Mouse (Mus musculus): ENCODE results near the gene Stoml1.

Gene Stoml1

DNA sequence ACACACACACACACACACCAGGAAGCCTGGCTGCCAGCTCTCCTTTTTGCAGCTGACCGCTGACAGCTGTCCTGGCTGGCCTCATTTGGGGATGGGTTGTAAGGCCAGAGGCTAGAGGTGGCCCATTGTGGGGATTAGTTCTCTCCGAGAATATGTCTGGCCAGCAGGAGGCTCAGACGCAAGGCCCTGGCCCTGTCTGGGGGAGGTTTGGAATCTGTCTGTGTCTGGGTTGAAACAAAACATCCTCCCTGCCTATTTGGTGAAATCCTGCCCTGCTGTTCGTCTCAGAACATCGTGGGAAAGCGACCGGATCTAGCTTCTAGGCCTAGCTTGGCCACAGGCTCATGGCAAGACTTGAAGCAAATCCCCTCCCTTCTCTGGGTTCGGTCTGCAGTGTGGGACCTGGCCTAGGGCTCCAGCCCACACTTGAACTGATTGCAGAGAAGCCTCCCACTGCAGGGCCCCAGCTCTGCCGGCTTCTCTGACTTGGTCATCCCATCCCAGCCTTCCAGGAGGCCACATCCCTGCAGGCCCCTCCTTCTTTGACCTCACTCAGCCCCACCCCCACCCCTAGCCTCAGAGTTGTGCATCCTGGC lies 42.9 kb downstream of the Stoml1 start:
- POLR2A ChIA-PET = interaction anchor here in 3 of 4 experiments (0.6 to 4.3 kb wide), 17 partner anchors 8 to 1307 kb away, joined by 3 to 46 read pairs (median 5); partner anchors contain the start of genes Loxl1 (in 1 of the 3) and Pml (in 1 of the 3)
- CTCF ChIA-PET = interaction anchor here (0.6 to 3.0 kb wide), 17 partner anchors 12 to 525 kb away, joined by 3 to 12 read pairs (median 4); no protein-coding TSS in a partner anchor

DNA sequence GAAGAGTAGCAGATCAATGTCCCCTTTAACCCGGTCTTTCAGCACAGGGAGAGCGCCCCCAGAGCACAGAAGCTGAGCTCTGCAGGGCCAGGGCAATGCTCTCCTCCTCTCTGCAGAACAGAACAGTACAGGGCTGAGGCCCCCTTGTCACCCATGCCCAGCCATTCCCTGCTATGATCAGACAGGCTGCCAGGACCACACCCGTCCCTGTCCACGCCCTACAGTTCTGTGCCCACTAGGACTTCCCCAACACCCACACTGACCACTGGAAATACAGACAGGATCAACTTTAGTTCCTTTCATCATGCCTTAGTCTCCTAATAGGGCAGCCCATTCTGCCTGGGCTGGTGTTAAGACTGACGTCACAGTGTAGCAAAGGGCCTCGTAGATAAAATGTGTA lies 44.1 kb downstream of the Stoml1 start:
- ChIA-PET CTCF (interaction anchor here in 3 of 4 experiments (0.7 to 3.0 kb wide), 7 partner anchors 8 to 77 kb away, joined by 3 to 8 read pairs (median 5); partner anchors contain the start of gene Pml (in 1 of the 3)), POLR2A (interaction anchor here in 3 of 4 experiments (0.5 to 4.3 kb wide), 12 partner anchors 10 to 161 kb away, joined by 3 to 46 read pairs (median 4); no protein-coding TSS in a partner anchor)

DNA sequence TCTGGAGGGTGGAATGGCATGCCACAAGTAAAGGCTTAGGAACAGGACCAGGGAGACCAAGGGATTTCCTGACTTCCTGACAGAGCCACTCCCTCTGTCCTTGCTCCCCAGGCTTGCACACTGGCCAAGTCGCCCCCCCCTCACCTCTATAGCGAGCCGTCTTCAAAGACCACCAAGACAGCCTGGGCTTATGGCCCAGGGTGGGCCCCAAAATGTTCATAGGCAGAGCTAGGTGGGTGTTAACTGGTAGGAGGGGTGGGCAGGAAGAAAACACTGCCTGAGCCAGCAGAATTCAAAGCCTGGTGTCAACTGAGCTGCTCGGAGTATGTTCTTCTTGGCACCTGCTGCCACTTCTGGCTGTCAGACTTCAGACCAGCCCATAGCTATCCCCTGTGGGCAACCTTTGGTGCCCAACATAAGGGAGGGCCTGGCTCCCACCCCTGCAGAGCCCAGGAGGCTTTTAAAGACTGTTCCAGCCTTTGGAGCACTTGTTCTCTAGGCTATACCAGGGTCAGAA lies 45.1 kb downstream of the Stoml1 start:
- ChIA-PET CTCF (no interaction called here), POLR2A (interaction anchor here in 2 of 4 experiments (0.6 to 4.3 kb wide), 3 partner anchors 12 to 520 kb away, joined by 3 to 33 read pairs (median 4); no protein-coding TSS in a partner anchor)

DNA sequence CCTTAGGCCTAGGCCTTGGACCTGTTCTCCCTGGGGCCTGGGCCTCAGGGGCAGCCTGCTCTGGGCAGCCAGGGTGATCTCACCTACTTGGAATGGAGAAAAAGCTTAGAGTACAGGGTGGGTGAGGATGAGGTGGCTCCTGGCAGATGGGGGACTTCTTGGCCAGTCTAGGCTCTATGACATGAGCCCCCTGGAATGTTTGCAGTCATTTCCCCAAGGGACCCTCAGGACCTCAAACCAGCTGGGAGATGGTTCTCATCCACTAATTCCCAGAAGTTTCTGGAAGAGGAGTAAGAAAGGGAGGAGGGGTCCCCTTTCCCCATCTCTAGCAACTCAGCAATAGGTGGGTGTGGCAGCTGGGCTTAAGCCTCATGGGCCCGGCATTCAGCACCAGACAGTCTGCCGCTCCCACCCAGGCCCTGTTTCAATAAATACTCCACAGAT lies 46.4 kb downstream of the Stoml1 start:
- ChIA-PET POLR2A (interaction anchor here in 1 of 4 experiments (0.6 to 1.7 kb wide), 4 partner anchors 19 to 86 kb away, joined by 3 to 5 read pairs (median 3); no protein-coding TSS in a partner anchor), CTCF (interaction anchor here in 1 of 4 experiments (0.6 to 1.0 kb wide), 2 partner anchors 18 to 59 kb away, joined by 3 to 6 read pairs; no protein-coding TSS in a partner anchor)

DNA sequence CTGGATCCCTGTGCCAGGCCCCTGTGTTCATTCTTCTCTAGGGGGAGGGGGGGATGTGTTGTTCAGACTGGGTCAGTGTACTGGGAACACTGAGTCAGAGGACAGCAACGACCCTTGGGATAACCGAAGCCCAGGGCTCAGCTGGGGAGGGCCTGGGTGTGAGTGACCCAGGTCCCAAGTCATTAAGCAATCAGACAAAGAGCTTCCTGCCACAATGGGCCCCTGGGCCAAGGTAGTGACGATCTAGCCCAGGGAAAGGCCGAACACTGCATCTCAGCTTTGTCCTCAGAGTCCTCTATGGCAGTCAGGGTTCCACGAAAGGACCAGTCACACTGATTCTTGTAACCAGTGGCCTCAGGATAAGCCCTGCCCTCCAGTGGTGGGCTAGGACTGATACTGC lies 50.2 kb downstream of the Stoml1 start:
- ChIA-PET CTCF (interaction anchor here in 1 of 4 experiments (1.6 kb wide), 1 partner anchor 265 kb away, joined by 3 read pairs; no protein-coding TSS in a partner anchor), POLR2A (interaction anchor here in 2 of 4 experiments (0.6 to 1.9 kb wide), 6 partner anchors 9 to 155 kb away, joined by 3 to 6 read pairs (median 3); partner anchors contain the start of gene Loxl1 (in 1 of the 2))

DNA sequence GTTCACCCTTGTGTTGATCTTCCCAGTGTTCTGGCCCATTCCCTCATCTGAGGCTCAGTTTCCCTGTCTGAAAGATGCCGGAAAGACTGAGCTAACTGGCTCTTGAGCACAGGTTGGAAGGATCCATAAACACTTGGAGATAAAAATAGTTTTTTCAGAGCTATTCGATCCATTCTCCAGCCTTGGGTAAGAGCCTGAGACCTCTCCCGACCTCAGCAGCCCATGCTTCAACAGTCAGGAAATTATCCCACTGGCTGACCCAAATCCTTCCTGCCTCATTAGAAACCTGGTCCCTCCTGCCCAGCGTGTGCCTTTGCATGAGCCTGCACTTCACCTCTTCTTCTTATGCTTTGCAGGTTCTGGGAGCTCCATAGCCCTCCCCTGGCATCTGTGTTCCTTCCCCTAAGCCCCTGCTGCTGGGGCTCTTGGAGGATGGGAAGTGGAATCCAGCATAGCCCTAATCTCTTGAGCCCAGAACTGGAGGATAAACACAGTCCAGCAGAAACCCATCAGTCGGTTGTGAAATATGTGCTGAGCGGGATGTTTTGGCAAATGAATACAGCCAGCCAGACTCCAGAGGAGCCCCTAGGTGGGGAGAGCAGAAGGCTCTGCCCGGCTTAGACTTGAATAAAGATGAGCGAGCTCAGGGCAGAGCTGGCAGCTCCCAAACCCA lies 50.8 kb downstream of the Stoml1 start:
- CTCF ChIA-PET = interaction anchor here in 3 of 4 experiments (0.5 to 1.6 kb wide), 3 partner anchors 266 to 795 kb away, joined by 3 read pairs; no protein-coding TSS in a partner anchor
- POLR2A ChIA-PET = interaction anchor here in 2 of 4 experiments (0.6 to 2.1 kb wide), 11 partner anchors 8 to 278 kb away, joined by 3 to 6 read pairs (median 4); partner anchors contain the start of genes Loxl1 (in 2 of the 2), Nptn (in 1 of the 2) and Stoml1 (in 1 of the 2)

DNA sequence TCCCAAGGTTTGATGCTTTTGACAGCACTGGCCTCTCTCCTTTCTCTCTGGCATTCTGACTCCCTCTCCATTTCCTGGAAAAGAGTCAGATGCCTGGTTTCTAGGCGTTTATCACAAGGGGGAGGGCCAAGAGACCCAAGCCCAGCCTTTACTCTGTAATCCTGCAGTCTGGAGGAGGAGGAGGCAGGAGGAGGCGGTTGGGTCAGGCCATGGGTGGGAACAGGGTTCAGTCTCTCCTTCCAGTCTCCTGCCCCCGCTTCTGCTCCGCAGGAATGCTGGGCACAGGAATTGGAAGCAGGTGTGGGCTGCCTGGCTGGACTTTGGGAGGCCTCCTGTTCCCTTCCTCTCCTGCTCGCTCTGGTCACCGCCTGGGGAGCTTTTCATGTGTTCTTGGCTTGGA lies 52.7 kb downstream of the Stoml1 start:
- POLR2A ChIA-PET = interaction anchor here in 2 of 4 experiments (1.0 to 2.1 kb wide), 4 partner anchors 26 to 150 kb away, joined by 3 to 5 read pairs (median 4); no protein-coding TSS in a partner anchor

DNA sequence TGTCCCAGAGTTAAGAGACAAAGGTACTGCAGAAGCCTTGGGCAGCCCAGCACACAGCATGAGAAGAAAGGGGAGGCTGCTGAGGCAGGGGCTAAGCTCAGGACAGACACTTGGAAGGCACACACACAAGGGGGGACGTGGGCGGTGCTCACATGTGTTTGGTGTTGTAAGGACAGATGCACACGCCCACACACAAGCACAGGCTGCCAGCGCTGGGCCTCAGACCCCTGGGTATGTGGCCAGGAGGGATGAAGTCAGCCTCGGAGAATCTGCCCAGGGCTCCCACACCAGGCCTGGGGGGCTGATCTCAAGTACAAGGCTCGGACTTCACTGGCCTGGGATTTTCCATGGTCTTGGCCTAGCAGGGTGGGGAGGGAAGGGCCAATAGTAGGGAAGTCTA lies 55.4 kb downstream of the Stoml1 start:
- ChIA-PET CTCF (no interaction called here), POLR2A (interaction anchor here in 1 of 4 experiments (0.7 to 1.5 kb wide), 2 partner anchors 27 to 29 kb away, joined by 3 read pairs; no protein-coding TSS in a partner anchor)

More for the DNA sequence above, 52.7 kb downstream of the Stoml1 start:
- CTCF ChIA-PET = interaction anchor here in 1 of 4 experiments (0.6 kb wide), 2 partner anchors 202 to 224 kb away, joined by 4 to 5 read pairs; no protein-coding TSS in a partner anchor

DNA sequence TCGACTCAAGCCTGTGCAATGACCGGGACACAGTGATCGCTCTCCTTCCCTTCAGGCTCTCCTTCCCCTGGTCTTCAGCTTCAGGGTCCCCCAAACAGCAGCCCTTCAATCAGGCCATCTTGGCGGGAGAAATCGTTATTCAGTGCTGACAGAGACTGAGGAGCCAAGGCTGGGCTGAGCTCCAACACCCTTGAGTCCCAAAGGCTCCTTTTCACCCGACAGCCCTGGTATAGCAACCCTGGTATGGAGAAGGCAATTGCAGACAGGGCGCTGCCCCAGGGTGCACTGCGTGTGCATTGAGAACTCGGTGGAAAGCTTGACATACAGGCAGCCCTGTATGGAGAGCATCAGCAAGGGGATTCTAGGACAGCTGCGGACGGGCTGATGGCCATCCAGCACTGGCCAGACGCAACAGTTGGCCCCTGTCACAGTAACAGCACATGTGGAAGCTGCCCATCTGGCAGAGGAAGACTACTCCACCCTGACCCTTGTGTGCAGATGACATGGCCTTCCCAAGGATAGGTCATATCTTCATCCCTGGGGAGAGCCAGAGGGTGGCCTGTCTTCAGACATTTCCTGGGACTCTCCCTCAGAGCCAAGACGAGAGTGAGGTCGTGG lies 57.2 kb downstream of the Stoml1 start:
- ChIA-PET POLR2A (interaction anchor here in 3 of 4 experiments (0.6 to 2.4 kb wide), 13 partner anchors 11 to 647 kb away, joined by 3 to 9 read pairs (median 3); partner anchors contain the start of gene Stoml1 (in 1 of the 3)), CTCF (interaction anchor here in 1 of 4 experiments (0.6 kb wide), 1 partner anchor 51 kb away, joined by 3 read pairs; no protein-coding TSS in a partner anchor)

DNA sequence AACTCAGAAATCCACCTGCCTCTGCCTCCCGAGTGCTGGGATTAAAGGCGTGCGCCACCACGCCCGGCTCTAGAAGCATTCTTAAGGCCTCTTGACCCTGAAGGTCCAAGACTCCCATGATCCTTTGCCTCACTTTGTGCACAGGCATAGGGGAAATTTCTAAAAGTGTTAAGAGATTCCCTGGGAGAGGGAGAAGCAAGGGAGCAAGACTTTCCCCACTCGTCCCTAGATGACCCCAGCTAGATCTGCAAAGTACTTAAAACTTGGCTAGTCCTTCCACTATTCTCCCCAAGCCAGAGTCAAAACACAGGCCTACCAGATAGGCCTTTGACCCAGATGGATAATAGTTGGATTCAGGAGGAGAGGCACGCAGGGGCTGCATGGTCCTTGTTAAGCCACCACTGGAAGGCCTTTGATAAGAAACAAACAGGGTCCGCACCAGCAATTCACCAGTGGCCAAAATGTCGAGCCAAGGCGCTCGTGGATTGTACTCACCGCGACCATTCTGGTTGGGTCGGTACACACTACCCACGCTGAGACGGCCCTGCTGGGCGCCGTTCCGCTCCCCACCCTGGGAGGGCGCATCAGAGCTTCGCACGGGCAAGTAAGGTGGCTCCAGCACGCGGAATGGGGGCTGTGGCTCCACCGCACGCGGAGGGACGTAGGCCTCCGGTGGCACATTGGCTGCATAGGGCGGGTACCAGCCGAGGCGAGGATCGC lies 58.4 kb downstream of the Stoml1 start:
- CTCF ChIA-PET = interaction anchor here in 3 of 4 experiments (0.5 to 1.0 kb wide), 7 partner anchors 15 to 1220 kb away, joined by 3 to 7 read pairs (median 3); partner anchors contain the start of gene Tbc1d21 (in 1 of the 3)
- POLR2A ChIA-PET = interaction anchor here in 3 of 4 experiments (0.8 to 2.4 kb wide), 9 partner anchors 8 to 300 kb away, joined by 3 to 9 read pairs (median 4); no protein-coding TSS in a partner anchor

Data from embryonic stem cell, embryonic (primary cell).